Mouse (Mus musculus): ENCODE data around the gene Gm9639. TPM values are rescaled to one million over a fixed set of nuclear protein-coding genes. Genes with fewer than 3 reads are reported as not detected.

Gene Gm9639
- not detected for total RNA-seq (2023)

DNA sequence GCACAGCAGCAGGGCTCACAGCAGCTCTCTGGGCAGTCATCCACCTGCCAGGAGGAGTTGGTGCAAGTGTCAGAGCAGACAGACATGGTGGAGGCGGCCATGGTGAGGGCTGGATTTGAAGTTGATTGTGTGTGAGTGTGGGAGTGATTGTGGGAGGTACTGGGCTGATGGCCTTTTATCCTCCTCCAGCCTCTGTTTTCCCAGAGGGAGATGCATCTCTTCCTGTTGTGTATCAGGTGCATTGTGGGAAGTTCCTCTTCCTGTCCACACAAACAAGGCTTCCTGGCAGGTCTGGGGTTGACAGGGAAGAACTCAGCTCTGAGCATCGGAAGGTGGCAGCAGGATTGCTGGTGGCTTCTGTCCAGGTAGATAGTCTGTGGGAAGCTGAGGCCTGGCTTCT is at the start of gene Gm9639:
Gene Gm9639, minus strand, starts transcription at position 101 of the 400 bp plus-strand sequence.

DNA sequence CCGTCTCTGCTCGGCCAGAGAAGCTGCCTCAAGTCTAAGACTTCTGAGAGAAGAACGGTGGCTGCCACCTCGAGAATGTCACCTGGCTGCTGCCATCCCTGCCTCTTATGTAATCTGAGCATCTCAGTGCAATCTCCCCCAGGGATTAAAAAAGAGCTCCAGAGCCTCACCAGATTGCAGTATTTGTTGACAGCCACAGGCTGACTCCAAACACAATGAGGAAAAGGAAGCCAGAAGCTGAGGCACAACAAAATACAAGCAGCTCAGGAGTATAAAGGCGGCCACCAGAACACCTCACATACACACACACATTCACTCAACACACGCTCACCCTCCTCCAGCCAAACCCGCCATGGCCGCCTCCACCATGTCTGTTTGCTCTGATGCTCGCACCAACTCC is 40.8 kb upstream of the Gm9639 start, which contains the start of gene Krtap10-10:
Gene Krtap10-10, plus strand, starts transcription at position 301 of the 400 bp plus-strand sequence.

DNA sequence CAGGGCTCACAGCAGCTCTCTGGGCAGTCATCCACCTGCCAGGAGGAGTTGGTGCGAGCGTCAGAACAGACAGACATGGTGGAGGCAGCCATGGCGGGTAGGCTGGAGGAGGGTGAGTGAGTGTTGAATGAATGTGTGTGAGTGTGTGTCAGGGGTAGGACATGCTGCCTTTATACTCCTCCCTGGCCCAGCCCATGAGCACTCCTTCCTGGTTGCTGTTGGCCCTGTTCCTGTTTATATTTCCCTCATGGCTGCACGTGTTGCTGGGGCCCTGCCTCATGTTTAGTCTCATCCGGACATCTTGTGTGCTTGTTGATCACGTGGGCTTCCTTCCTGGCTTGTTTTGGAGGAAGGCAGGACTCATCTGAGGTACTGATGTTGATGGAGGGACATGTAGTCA is 32.1 kb upstream of the Gm9639 start, which contains the start of gene Krtap10-4:
Gene Krtap10-4, minus strand, starts transcription at position 145 of the 400 bp plus-strand sequence.

GRCm38 (mm10) chr10:77814382-77814781 is 19.5 kb upstream of the Gm9639 start, which contains the start of gene Gm2696:
Gene Gm2696 (plus strand): TSS chr10:77814682.

GRCm38 (mm10) chr10:77811743-77812142 is 16.9 kb upstream of the Gm9639 start, which contains the start of gene Gm9507:
Gene Gm9507 (minus strand): TSS chr10:77811843.

GRCm38 (mm10) chr10:77798921-77799508 is 4.1 kb upstream of the Gm9639 start, which contains the start of gene Gm19668:
Gene Gm19668 (minus strand): TSS chr10:77799133.

DNA sequence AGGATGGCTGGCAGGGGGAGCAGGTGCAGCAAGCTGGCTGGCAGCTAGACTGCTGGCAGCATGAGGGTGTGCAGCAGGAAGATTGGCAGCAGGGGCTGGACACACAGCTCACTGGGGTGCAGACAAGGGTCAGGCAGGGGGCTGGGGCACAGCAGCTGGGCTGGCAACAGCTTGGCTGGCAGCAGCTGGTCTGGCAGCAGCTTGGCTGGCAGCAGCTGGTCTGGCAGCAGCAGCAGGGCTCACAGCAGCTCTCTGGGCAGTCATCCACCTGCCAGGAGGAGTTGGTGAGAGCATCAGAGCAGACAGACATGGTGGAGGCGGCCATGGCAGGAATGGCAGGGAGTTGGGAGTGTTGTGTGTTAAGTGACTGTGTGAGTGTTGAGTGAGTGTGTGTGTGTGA is 7.0 kb downstream of the Gm9639 start, which contains the start of gene Gm7137:
Gene Gm7137, minus strand, starts transcription at position 325 of the 400 bp plus-strand sequence.

GRCm38 (mm10) chr10:77782442-77782841 is 12.4 kb downstream of the Gm9639 start, which contains the start of gene Gm3250:
Gene Gm3250 (minus strand): TSS chr10:77782542.

GRCm38 (mm10) chr10:77776844-77777243 is 18.0 kb downstream of the Gm9639 start, which contains the start of gene Gm7138:
Gene Gm7138 (minus strand): TSS chr10:77776944.

DNA sequence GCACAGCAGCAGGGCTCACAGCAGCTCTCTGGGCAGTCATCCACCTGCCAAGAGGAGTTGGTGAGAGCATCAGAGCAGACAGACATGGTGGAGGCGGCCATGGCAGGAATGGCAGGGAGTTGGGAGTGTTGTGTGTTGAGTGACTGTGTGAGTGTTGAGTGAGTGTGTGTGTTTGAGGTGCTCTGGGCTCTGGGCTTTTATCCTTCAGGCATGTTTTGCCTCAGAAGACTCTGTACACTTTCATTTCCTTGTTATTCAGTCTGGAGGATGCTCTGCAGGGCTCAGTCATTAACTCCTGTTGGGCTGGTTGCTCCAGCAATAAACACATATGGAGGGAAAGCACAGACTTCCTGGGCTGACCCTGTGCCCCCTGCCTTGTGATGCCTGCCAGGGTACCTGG is 23.7 kb downstream of the Gm9639 start, which contains the start of gene Gm3238:
Gene Gm3238, minus strand, starts transcription at position 101 of the 400 bp plus-strand sequence.

GRCm38 (mm10) chr10:77759582-77759981 is 35.3 kb downstream of the Gm9639 start, which contains the start of gene Gm3233:
Gene Gm3233 (minus strand): TSS chr10:77759682.

GRCm38 (mm10) chr10:77751254-77751653 is 43.6 kb downstream of the Gm9639 start, which contains the start of gene Gm9736:
Gene Gm9736 (minus strand): TSS chr10:77751354.

Other genes starting within 250 kb of the Gm9639 start
- gene Pttg1ip, start 213.4 kb downstream of the Gm9639 start, total RNA-seq (2023): 10 to 100 TPM; 80.4 to 90.8 TPM
- 10 to 100 TPM; 54.1 to 62.0 TPM for gene Sumo3, start 189.0 kb downstream of the Gm9639 start, total RNA-seq (2023)
- not detected for gene Gm49325, start 188.9 kb downstream of the Gm9639 start, total RNA-seq (2023)
- gene Ube2g2, start 172.8 kb downstream of the Gm9639 start, total RNA-seq (2023): 10 to 100 TPM; 33.4 to 47.6 TPM
- 1 to 10 TPM; 4.1 to 4.3 TPM for gene Tspear, start 108.5 kb downstream of the Gm9639 start, total RNA-seq (2023)
- gene Gm19402, start 104.3 kb downstream of the Gm9639 start, total RNA-seq (2023): not detected
- gene Gm9508, start 97.8 kb downstream of the Gm9639 start, total RNA-seq (2023): not detected
- gene Gm10272, start 88.5 kb downstream of the Gm9639 start, total RNA-seq (2023): not detected
- not detected for gene Gm10024, start 83.6 kb downstream of the Gm9639 start, total RNA-seq (2023)
- gene Gm10142, start 79.3 kb downstream of the Gm9639 start, total RNA-seq (2023): not detected
- gene Krtap12-1, start 74.5 kb downstream of the Gm9639 start, total RNA-seq (2023): not detected
- gene Gm10100, start 68.6 kb downstream of the Gm9639 start, total RNA-seq (2023): not detected
- not detected for gene Gm18596, start 52.4 kb downstream of the Gm9639 start, total RNA-seq (2023)
- not detected for gene Gm9736, start 43.7 kb downstream of the Gm9639 start, total RNA-seq (2023)
- not detected for gene Gm3233, start 35.4 kb downstream of the Gm9639 start, total RNA-seq (2023)
- gene Gm3238, start 23.8 kb downstream of the Gm9639 start, total RNA-seq (2023): not detected
- not detected for gene Gm7138, start 18.1 kb downstream of the Gm9639 start, total RNA-seq (2023)
- not detected for gene Gm3250, start 12.5 kb downstream of the Gm9639 start, total RNA-seq (2023)
- not detected for gene Gm7137, start 6.9 kb downstream of the Gm9639 start, total RNA-seq (2023)
- gene Gm19668, start 4.1 kb upstream of the Gm9639 start, total RNA-seq (2023): not detected
- not detected for gene Gm9507, start 16.8 kb upstream of the Gm9639 start, total RNA-seq (2023)
- gene Gm2696, start 19.6 kb upstream of the Gm9639 start, total RNA-seq (2023): not detected
- not detected for gene Krtap10-4, start 32.0 kb upstream of the Gm9639 start, total RNA-seq (2023)
- gene Krtap10-10, start 40.9 kb upstream of the Gm9639 start, total RNA-seq (2023): not detected
- gene Gm36176, start 51.7 kb upstream of the Gm9639 start, total RNA-seq (2023): not detected
- not detected for gene Gm10318, start 57.8 kb upstream of the Gm9639 start, total RNA-seq (2023)
- gene Gm3285, start 66.9 kb upstream of the Gm9639 start, total RNA-seq (2023): not detected
- under 1 TPM in 1 of 2 experiments, not detected in 1; 0.20 TPM for gene Lrrc3, start 107.5 kb upstream of the Gm9639 start, total RNA-seq (2023)
- gene Trpm2, start 175.5 kb upstream of the Gm9639 start, total RNA-seq (2023): 10 to 100 TPM; 22.2 to 34.6 TPM
- gene 1810043G02Rik, start 183.4 kb upstream of the Gm9639 start, total RNA-seq (2023): 10 to 100 TPM; 12.2 to 15.5 TPM
- 10 to 100 TPM; 88.5 to 94.7 TPM for gene Pfkl, start 215.0 kb upstream of the Gm9639 start, total RNA-seq (2023)
- not detected for gene Dnmt3l, start 246.9 kb upstream of the Gm9639 start, total RNA-seq (2023)
- 1 to 10 TPM; 1.5 to 2.3 TPM for gene Aire, start 248.5 kb upstream of the Gm9639 start, total RNA-seq (2023)

All from B cell, adult 67 days (primary cell).